Mouse (Mus musculus) olfactory bulb, adult 2 months (tissue): Measurements from ENCODE around the gene Cd96.

ENCODE experiments used
- CTCF ChIP-seq: fragments of 200-500 bp; IDR thresholded peaks from 2 replicates; pipeline ENCODE4 v1.5.1; 2012; ENCODE audit warnings: low read depth, mild to moderate bottlenecking, low read length, moderate library complexity; ENCODE audit not compliant: insufficient read depth
- POLR2A ChIP-seq: fragments of 200-500 bp; IDR thresholded peaks from 2 replicates; pipeline ENCODE4 v1.6.1; 2012; ENCODE audit warnings: mild to moderate bottlenecking, low read depth, low read length, moderate library complexity; ENCODE audit not compliant: insufficient read depth

- TF ChIP-seq POLR2A, result no peak
- no peak for TF ChIP-seq CTCF
Measured at GRCm38 (mm10) chr16:45998231-45998630, 121.8 kb downstream of the Cd96 start.
